Mouse (Mus musculus): ENCODE measurements around the gene Icam5. TPM values are rescaled to one million over a fixed set of nuclear protein-coding genes. Genes with fewer than 3 reads are reported as not detected.

Icam5 gene
- total RNA-seq, 2 experiments from 2014 or later: not detected

DNA sequence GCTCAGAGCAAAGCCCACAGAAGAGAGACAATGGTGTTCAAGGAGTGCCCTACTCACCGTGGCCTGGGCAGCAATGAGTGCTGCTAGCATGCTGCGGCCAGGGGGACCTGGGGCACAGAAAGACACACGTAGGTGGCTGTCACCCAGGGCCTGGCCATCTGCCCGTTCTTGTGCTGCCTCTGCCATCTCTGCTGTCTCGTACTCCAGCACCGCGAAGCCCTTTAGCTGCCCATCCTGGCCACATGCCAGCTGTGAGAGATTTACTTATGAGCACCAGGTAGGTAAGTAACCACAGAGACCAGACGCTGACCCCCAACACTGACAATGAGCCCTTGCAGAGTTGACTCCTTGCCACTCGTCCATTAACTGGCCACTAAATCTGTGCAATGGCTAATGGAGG lies 49.3 kb downstream of the Icam5 start:
- intact Hi-C loops (cut with DNase I): no loop called here
- DNase-seq (ENCODE audit: low spot score): no peak

- DNase-seq (ENCODE audit: low spot score): no peak
- intact Hi-C loops (cut with DNase I): no loop called here
These were observed 51.5 kb downstream of the Icam5 start for GRCm38 (mm10) chr9:21083324-21083723.

Small RNA genes lying within 50 kb of the gene (microRNA-seq; reads per million reads assigned to microRNA genes)
- not detected for gene Mir1900
- gene Mir7082: not detected

Other genes starting within 250 kb of the Icam5 start
- 10 to 100 TPM; 26.1 to 30.2 TPM for gene Col5a3, start 217.0 kb upstream of the Icam5 start, total RNA-seq (2021)
- gene Rdh8, start 213.6 kb upstream of the Icam5 start, total RNA-seq (2021): not detected
- 1 to 10 TPM; 4.0 to 4.2 TPM for gene A230050P20Rik, start 163.4 kb upstream of the Icam5 start, total RNA-seq (2021)
- gene Angptl6, start 152.3 kb upstream of the Icam5 start, total RNA-seq (2021): 1 to 10 TPM; 3.2 to 3.3 TPM
- 1 to 10 TPM; 7.0 to 9.5 TPM for gene Ppan, start 143.9 kb upstream of the Icam5 start, total RNA-seq (2021)
- 100 to 1,000 TPM in 1 of 2 experiments, 10 to 100 TPM in 1; 97.8 to 100 TPM for gene Eif3g, start 133.4 kb upstream of the Icam5 start, total RNA-seq (2021)
- 10 to 100 TPM; 12.4 to 12.7 TPM for gene Dnmt1, start 72.2 kb upstream of the Icam5 start, total RNA-seq (2021)
- 1 to 10 TPM; 4.2 to 6.7 TPM for gene S1pr2, start 55.3 kb upstream of the Icam5 start, total RNA-seq (2021)
- gene Mrpl4, start 29.3 kb upstream of the Icam5 start, total RNA-seq (2021): 100 to 1,000 TPM; 143 to 144 TPM
- 1 to 10 TPM; 7.7 to 9.6 TPM for gene Icam1, start 16.1 kb upstream of the Icam5 start, total RNA-seq (2021)
- under 1 TPM; 0.26 to 0.64 TPM for gene Icam4, start 2.7 kb upstream of the Icam5 start, total RNA-seq (2021)
- not detected for gene Zglp1, start 35.0 kb downstream of the Icam5 start, total RNA-seq (2021)
- gene Gm49373, start 41.0 kb downstream of the Icam5 start, total RNA-seq (2021): under 1 TPM in 1 of 2 experiments, not detected in 1; 0.13 TPM
- 10 to 100 TPM; 33.6 to 36.5 TPM for gene Fdx1l, start 41.5 kb downstream of the Icam5 start, total RNA-seq (2021)
- 1 to 10 TPM in 1 of 2 experiments, under 1 TPM in 1; 0.86 to 1.5 TPM for gene Gm38431, start 59.9 kb downstream of the Icam5 start, total RNA-seq (2021)
- 10 to 100 TPM; 25.8 to 27.9 TPM for gene Raver1, start 59.9 kb downstream of the Icam5 start, total RNA-seq (2021)
- 1 to 10 TPM; 8.5 to 8.6 TPM for gene Tyk2, start 99.2 kb downstream of the Icam5 start, total RNA-seq (2021)
- gene Cdc37, start 117.9 kb downstream of the Icam5 start, total RNA-seq (2021): 100 to 1,000 TPM; 158 to 160 TPM
- 10 to 100 TPM; 47.1 to 51.6 TPM for gene Pde4a, start 133.6 kb downstream of the Icam5 start, total RNA-seq (2021)
- gene Keap1, start 207.3 kb downstream of the Icam5 start, total RNA-seq (2021): 10 to 100 TPM; 35.9 to 42.2 TPM
- under 1 TPM; 0.70 to 0.78 TPM for gene S1pr5, start 216.4 kb downstream of the Icam5 start, total RNA-seq (2021)
- gene Atg4d, start 233.2 kb downstream of the Icam5 start, total RNA-seq (2021): 10 to 100 TPM; 94.7 to 96.1 TPM